Mouse (Mus musculus) Muller cell, postnatal 12 days (primary cell): ENCODE data around the gene Scn10a.

Experiments
- DNase-seq: peaks from one replicate; pipeline ENCODE4 v3.0.0-alpha.2; 2015; ENCODE audit errors: inconsistent ontology term

The Scn10a gene

DNA sequence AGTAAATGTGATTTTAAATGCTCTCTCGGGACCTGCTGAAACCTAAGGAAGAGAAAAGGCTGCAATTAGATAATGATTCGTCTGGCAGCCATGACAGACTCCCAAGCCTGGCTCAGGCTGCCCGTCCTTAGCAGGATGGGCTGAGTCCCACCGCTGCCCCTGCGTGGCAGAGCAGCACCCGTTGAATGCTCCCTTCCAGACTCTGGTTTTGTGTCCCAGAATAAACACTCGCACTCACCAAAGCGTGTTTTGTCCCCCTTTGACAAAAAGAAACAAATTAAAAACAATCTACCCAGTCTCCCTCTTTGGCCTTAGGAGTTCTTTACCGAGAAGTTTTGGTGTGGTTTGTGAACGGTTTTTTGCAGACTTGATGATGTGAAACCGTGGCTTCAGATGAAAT lies at the start of gene Scn10a:
Scn10a (minus strand) TSS at position 101 of the 400 bp plus-strand sequence.
- no peak for DNase-seq

- DNase-seq = peak; percentile 4
Measured at GRCm38 (mm10) chr9:119768585-119768984, 49.5 kb upstream of the Scn10a start.

DNA sequence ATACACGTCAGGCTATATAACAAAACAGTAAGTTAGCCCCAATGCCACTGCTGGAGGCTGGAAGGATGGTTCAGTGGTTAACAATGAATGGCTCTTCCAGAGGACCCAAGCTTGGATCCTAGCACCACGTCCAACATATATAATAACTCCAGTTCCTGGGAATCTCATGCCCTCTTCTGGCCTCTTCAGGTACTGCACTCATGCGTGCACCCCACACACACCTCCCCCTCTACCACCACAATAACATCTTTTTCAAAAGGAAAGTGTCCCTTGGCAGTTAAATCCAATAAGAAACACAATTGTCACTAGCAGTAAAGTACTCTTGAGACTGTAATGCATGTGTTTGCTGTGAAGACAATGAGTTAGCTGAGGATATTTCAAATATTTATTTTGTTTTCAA lies 41.1 kb upstream of the Scn10a start:
- no peak for DNase-seq

DNA sequence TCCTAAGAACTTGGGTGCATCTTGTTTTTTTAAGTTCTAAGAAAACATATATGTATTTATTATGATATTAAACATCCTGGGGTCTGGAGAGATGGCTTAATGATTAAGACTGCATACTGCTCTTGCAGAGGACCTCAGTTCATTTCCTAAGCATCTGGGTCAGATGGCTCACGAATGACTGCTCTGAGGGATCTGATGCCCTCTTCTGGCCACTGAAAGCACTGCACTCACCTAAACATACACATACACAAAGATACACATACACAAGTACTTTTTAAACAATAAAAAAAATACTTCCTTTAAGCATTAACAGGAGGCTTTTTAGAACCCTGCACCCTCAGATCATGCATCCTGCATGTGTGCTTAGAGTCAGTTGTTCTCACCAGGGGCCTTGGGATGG lies 40.3 kb upstream of the Scn10a start:
- DNase-seq = no peak

DNA sequence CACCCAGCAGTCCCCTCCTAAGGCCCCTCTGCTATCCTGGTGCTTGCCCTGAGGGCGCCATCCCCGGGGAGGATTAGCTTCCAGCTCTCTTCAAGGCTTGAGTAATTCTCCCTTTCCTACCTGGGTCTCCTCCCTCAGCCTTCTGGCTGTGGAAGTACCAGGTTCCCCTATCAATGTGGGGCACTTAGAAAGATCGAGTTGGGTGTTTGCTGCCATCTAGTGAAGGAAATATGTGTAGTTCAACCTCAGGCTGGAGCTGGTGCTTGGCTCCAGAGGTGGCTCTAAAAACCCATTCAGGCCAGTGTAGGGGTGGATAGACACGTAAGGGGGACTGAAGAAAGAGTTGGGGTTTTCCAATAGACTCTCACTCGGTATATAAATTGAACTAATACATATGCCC lies 32.4 kb upstream of the Scn10a start:
- peak; percentile 36 for DNase-seq

DNA sequence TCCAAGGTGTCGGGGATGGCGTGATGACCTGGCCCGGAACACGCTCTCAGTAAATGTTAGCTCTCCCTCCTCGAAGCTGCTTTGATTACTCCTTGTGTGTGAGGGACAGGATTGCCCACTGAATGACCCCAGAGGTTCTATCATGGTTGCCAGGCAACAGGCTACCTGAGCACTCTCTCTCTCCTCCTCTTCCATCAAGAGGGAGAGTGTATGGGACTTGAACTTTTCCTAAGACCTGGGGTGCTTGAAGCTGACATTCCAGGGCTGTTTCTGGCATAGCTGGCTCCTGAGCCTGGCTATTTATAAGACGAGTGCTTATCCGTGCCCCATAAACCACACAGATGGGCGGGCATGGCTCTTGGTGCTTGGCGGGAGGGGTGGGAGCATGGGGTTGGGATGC lies 30.0 kb upstream of the Scn10a start:
- DNase-seq = no peak

- DNase-seq = no peak
Measured at GRCm38 (mm10) chr9:119743900-119744299, 24.8 kb upstream of the Scn10a start.

DNA sequence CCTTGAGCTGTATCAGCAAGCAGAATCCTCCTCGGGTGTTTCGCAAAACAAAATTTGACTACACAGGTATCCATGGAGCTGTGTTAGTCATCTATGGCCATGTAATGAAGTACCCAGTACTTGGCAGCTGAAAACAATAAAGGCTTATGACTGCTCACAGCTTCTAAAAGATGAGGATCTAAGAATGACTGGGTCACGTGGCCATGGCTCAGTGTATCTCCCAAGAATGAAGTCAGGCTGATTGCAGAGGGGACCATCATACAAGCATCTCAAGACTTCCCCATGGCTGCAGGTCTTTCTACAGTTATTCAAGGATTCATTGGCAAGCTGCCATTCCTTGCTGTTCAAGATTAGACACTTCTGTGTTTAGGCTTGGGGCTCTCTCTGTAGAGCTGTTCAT lies 24.2 kb upstream of the Scn10a start:
- no peak for DNase-seq

DNA sequence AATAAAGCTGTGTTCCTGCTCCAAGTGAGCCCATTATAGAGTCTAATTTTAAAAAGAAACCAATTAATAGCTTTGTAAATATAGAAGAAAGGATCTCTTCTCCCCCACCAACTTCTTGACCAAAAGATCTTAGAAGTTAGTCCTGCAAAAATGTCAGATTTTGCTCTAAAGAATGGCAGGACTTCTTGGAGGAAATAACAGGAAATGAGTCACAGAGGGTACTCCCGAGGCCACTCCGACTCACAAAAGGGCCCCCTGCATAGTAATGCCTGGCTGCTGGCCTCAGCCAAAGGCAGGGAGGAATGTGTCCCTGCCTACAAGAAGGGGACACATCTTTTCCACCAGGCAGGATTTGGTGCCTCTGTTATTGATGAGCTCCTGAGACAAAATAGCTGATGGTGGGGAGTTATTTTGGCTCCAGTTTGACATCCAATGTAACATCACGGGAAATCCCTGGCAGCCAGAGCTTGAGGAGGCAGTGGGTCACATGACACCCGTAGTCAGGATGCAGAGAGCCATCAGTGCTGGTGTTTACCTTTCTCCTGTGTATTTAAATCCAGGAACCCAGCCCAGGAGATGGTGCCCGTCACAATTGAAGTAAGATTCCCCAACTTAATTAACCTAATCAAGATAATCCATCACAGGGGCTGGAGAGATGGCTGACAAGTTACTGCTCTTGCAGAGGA lies 22.1 kb upstream of the Scn10a start:
- peak; percentile 9 for DNase-seq

GRCm38 (mm10) chr9:119728412-119729097 lies 9.4 kb upstream of the Scn10a start:
- DNase-seq = no peak

DNA sequence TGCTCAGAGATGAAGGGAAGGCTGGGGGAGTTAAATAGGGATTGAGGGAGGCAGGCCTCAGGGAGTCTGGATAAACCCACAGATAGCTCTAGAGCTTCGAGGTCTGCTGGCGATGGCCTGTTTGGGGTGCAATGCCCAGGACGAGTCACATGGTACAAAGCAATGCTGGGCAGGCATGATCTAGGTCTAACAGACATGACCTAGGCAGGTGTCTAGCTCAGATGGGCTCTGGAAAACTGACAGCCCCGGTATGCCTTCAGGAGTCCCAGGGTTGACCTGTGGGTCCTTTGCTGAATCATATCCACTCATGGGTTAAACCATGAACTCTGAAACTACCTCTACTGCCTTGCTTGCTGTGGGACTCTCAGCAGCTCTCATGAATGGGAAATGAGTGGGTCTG lies 7.9 kb upstream of the Scn10a start:
- DNase-seq = no peak

- no peak for DNase-seq
Measured at GRCm38 (mm10) chr9:119725293-119725862, 6.3 kb upstream of the Scn10a start.

DNA sequence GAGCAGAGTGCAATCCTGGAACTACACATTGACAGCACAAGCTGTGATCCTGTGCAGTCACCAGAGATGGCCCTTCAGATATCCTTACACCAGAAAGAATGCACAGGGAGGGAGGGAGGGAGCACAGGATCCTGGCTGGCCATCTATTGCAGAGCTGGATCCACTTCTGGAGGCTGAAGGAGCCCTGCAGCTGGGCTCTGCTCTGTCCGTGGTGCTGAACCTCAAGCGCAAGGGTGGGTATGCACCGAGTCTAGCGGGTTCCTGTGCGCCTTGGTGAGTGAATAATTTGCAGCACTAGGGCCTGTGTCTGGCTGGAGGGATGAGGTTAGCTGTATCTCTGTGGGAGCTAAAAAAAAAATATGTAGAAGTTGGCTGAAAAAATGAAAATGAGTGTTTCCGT lies 12.4 kb downstream of the Scn10a start:
- peak; percentile 35 for DNase-seq

GRCm38 (mm10) chr9:119691505-119691904 lies 27.6 kb downstream of the Scn10a start:
- DNase-seq = peak; percentile 3

DNA sequence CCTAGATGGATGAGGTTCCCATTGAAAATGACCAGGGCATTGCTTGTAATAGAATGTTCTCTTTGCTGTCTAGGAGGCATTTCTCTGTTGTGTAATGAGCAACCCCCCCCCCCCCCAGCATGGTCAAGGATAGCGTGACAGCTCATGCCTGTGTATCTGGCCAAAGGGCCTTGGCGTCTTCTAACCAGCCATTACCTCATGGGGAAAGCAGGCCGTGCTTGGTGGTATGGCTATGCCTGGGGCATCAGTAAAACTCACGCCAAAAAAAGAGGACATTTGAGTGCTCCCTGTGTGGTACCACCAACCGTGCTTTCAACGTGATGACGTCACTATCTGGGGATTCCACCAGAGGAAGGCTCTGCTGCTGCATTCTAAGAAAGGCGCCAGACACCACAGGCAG lies 28.1 kb downstream of the Scn10a start:
- peak; percentile 0 for DNase-seq

DNA sequence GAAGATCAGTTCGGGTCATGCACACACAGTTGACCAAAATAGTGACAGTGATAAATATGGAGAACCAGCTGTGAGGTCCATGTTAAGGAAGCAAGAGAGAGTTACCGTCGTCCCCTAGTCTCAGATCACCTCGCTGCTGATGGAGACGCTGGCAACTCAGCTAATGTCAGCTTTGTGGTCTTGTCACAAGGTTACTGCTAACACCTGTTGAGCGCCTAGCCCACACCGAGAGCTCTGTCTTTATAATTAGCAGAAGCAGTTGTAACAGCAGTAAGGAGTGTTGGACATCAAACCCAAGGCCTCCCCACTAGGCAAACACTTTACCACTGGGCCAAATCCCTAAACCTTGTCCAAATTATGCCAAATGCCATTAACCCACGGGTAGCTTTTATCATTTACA lies 31.2 kb downstream of the Scn10a start:
- DNase-seq = no peak

- DNase-seq = no peak
Measured at GRCm38 (mm10) chr9:119686187-119686586, 32.9 kb downstream of the Scn10a start.

DNA sequence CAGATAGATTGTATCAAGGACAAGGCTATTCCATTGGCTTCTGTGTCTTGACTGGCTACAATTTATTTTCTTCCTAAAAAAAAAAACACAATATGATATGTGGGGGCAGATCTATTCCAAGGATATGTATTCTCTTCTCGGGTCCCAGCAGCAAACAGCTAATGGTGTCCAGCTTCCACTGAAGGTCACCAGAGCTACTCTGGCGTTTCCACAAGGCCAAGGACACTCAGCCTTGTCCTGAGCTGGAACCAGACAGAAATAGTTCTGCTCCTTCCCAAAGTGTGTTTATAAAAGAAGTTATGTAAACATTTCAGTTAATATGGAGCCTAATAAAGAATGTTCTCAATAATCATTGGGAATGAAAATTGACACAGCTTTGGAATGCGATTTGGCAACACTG lies 38.2 kb downstream of the Scn10a start:
- DNase-seq = no peak

GRCm38 (mm10) chr9:119664109-119664508 lies 55.0 kb downstream of the Scn10a start:
- no peak for DNase-seq

GRCm38 (mm10) chr9:119656111-119656510 lies 63.0 kb downstream of the Scn10a start:
- peak; percentile 7 for DNase-seq

GRCm38 (mm10) chr9:119653758-119654157 lies 65.4 kb downstream of the Scn10a start:
- no peak for DNase-seq

DNA sequence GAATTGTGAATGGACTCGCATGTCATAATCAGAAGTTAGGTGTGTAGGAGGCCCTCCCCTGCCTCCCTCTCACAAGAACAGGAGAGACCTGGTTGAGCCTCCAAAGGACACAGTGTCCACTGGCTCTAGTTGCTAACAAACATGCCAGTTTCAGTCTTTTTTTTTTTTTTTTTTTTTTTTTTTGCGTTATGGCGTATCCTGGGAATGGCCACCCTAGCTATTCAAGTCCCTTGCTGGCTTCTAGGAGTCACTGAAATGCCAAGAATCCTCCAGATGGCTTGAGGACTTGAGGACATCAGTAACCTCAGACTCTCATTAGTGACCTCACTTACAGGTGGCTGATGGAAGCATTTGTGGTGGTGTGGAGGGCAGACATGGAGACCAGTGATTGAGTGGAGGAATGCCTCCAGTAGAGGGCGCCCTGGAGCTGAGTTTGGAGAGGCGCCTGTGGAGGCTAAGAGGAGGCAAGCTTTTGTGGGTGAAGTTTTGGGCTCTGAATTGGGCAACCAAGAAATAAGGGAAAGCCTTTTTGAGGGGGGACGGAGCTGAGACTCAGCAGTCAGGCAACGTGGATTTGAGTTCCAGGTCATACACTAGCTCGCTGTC lies 72.1 kb downstream of the Scn10a start:
- DNase-seq = peak; percentile 2

DNA sequence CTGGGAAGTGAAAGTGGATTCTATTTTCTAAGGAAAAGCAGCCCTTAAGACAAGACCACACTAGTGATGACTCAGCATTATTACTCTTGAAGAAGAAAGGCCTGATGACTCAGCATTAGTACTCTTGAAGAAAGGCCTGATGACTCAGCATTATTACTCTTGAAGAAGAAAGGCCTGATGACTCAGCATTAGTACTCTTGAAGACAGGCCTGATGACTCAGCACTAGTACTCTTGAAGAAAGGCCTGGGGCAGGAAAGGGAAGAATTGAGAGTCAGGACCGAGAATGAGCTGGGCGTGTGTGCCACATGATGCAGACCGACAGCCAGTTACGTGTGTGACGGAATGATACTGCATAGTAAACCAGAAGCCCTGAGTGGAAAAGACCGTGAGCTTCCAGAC lies 77.1 kb downstream of the Scn10a start:
- peak; percentile 9 for DNase-seq
